Mouse (Mus musculus) layer of hippocampus, adult 9-10 months (tissue): ENCODE data around the gene Tnfrsf9.
"Not testable (repeated sequence)": the region's sequence is repeated elsewhere in the genome, so short reads cannot be mapped to it uniquely, and the experiment has no call there.

ENCODE experiments used
- DNase-seq: peaks from one replicate; pipeline ENCODE4 v3.0.0; 2022; ENCODE audit warnings: low spot score

The Tnfrsf9 gene

GRCm38 (mm10) chr4:150914290-150914733 is at the start of gene Tnfrsf9, which contains the start of gene Park7:
TSS of gene Tnfrsf9 (plus strand) at chr4:150914562.
TSS of gene Park7 (minus strand) at chr4:150914437.
- DNase-seq = peak; percentile 79

- no peak for DNase-seq
Observed at GRCm38 (mm10) chr4:150865371-150865770, 49.0 kb upstream of the Tnfrsf9 start.

- no peak for DNase-seq
Observed at GRCm38 (mm10) chr4:150866069-150866468, 48.3 kb upstream of the Tnfrsf9 start.

GRCm38 (mm10) chr4:150866494-150866893 is 47.9 kb upstream of the Tnfrsf9 start:
- DNase-seq = no peak

- DNase-seq = no peak
Observed at GRCm38 (mm10) chr4:150868161-150868560, 46.2 kb upstream of the Tnfrsf9 start.

- DNase-seq = no peak
Observed at GRCm38 (mm10) chr4:150868859-150869258, 45.5 kb upstream of the Tnfrsf9 start.

- no peak for DNase-seq
Observed at GRCm38 (mm10) chr4:150869276-150870197, 44.8 kb upstream of the Tnfrsf9 start.

GRCm38 (mm10) chr4:150870963-150871391 is 43.4 kb upstream of the Tnfrsf9 start:
- DNase-seq = no peak

GRCm38 (mm10) chr4:150871392-150872138 is 42.8 kb upstream of the Tnfrsf9 start:
- DNase-seq = no peak

- DNase-seq = no peak
Observed at GRCm38 (mm10) chr4:150872139-150872651, 42.2 kb upstream of the Tnfrsf9 start.

- no peak for DNase-seq
Observed at GRCm38 (mm10) chr4:150872681-150873080, 41.7 kb upstream of the Tnfrsf9 start.

- DNase-seq = not testable (repeated sequence)
Observed at GRCm38 (mm10) chr4:150874416-150874815, 39.9 kb upstream of the Tnfrsf9 start.

- no peak for DNase-seq
Observed at GRCm38 (mm10) chr4:150875393-150875792, 39.0 kb upstream of the Tnfrsf9 start.

- DNase-seq = no peak
Observed at GRCm38 (mm10) chr4:150879631-150880030, 34.7 kb upstream of the Tnfrsf9 start.

- no peak for DNase-seq
Observed at GRCm38 (mm10) chr4:150880364-150880763, 34.0 kb upstream of the Tnfrsf9 start.

GRCm38 (mm10) chr4:150882632-150883031 is 31.7 kb upstream of the Tnfrsf9 start:
- no peak for DNase-seq

GRCm38 (mm10) chr4:150887903-150888302 is 26.5 kb upstream of the Tnfrsf9 start:
- no peak for DNase-seq

GRCm38 (mm10) chr4:150888492-150888891 is 25.9 kb upstream of the Tnfrsf9 start:
- no peak for DNase-seq

- no peak for DNase-seq
Observed at GRCm38 (mm10) chr4:150889273-150889954, 24.9 kb upstream of the Tnfrsf9 start.

- DNase-seq = no peak
Observed at GRCm38 (mm10) chr4:150889955-150890315, 24.4 kb upstream of the Tnfrsf9 start.

- DNase-seq = no peak
Observed at GRCm38 (mm10) chr4:150891308-150891707, 23.1 kb upstream of the Tnfrsf9 start.
